Mouse (Mus musculus): ENCODE measurements around the gene Cars.
"Not testable (repeated sequence)": the region's sequence is repeated elsewhere in the genome, so short reads cannot be mapped to it uniquely, and the experiment has no call there.

The Cars gene

GRCm38 (mm10) chr7:143587586-143587985 lies 12.3 kb downstream of the Cars start:
- no peak for DNase-seq (ENCODE audit: low spot score)

GRCm38 (mm10) chr7:143583956-143584355 lies 15.9 kb downstream of the Cars start:
- peak; percentile 76 for DNase-seq (ENCODE audit: low spot score)

GRCm38 (mm10) chr7:143583025-143583424 lies 16.9 kb downstream of the Cars start:
- no peak for DNase-seq (ENCODE audit: low spot score)

GRCm38 (mm10) chr7:143575751-143576150 lies 24.1 kb downstream of the Cars start:
- no peak for DNase-seq (ENCODE audit: low spot score)

- no peak for DNase-seq (ENCODE audit: low spot score)
Measured at GRCm38 (mm10) chr7:143565648-143566039, 34.2 kb downstream of the Cars start.

- DNase-seq (ENCODE audit: low spot score) = no peak
Measured at GRCm38 (mm10) chr7:143565015-143565647, 34.8 kb downstream of the Cars start.

- DNase-seq (ENCODE audit: low spot score) = no peak
Measured at GRCm38 (mm10) chr7:143563787-143564186, 36.1 kb downstream of the Cars start.

- no peak for DNase-seq (ENCODE audit: low spot score)
Measured at GRCm38 (mm10) chr7:143557616-143558015, 42.3 kb downstream of the Cars start.

- peak; percentile 29 for DNase-seq (ENCODE audit: low spot score)
Measured at GRCm38 (mm10) chr7:143556964-143557610, 42.8 kb downstream of the Cars start.

GRCm38 (mm10) chr7:143549588-143550220 lies 50.2 kb downstream of the Cars start:
- DNase-seq (ENCODE audit: low spot score) = no peak

GRCm38 (mm10) chr7:143548976-143549457 lies 50.9 kb downstream of the Cars start, which contains the start of gene Nap1l4:
TSS of gene Nap1l4 (minus strand) at chr7:143549106.
- DNase-seq (ENCODE audit: low spot score) = peak; percentile 97

- no peak for DNase-seq (ENCODE audit: low spot score)
Measured at GRCm38 (mm10) chr7:143548231-143548961, 51.5 kb downstream of the Cars start.

- DNase-seq (ENCODE audit: low spot score) = no peak
Measured at GRCm38 (mm10) chr7:143546554-143546953, 53.3 kb downstream of the Cars start.

GRCm38 (mm10) chr7:143544368-143544767 lies 55.5 kb downstream of the Cars start:
- DNase-seq (ENCODE audit: low spot score) = peak; percentile 25

- no peak for DNase-seq (ENCODE audit: low spot score)
Measured at GRCm38 (mm10) chr7:143538671-143539070, 61.2 kb downstream of the Cars start.

- not testable (repeated sequence) for DNase-seq (ENCODE audit: low spot score)
Measured at GRCm38 (mm10) chr7:143538229-143538628, 61.7 kb downstream of the Cars start.

GRCm38 (mm10) chr7:143536251-143536650 lies 63.6 kb downstream of the Cars start:
- no peak for DNase-seq (ENCODE audit: low spot score)

GRCm38 (mm10) chr7:143533284-143533683 lies 66.6 kb downstream of the Cars start:
- no peak for DNase-seq (ENCODE audit: low spot score)

- DNase-seq (ENCODE audit: low spot score) = no peak
Measured at GRCm38 (mm10) chr7:143532410-143532809, 67.5 kb downstream of the Cars start.

- DNase-seq (ENCODE audit: low spot score) = no peak
Measured at GRCm38 (mm10) chr7:143519333-143519732, 80.6 kb downstream of the Cars start.

GRCm38 (mm10) chr7:143514416-143514768 lies 85.5 kb downstream of the Cars start:
- no peak for DNase-seq (ENCODE audit: low spot score)

- DNase-seq (ENCODE audit: low spot score) = no peak
Measured at GRCm38 (mm10) chr7:143513763-143514415, 86.0 kb downstream of the Cars start.

Measured in urinary bladder, postnatal 14 days (tissue).